Mouse (Mus musculus) myocyte (in vitro differentiated cells): ENCODE results near the gene Fam129a. TPM values are rescaled to one million over a fixed set of nuclear protein-coding genes. Genes with fewer than 3 reads are reported as not detected.

Experiments used
- H3K27me3 ChIP-seq: one replicate; pipeline ENCODE4 v1.6.1; 2011; ENCODE audit not compliant: control insufficient read depth, insufficient read depth, insufficient read length
- H3K36me3 ChIP-seq: one replicate; pipeline ENCODE4 v1.6.1; 2011; ENCODE audit not compliant: control insufficient read depth, insufficient read depth
- H3K4me2 ChIP-seq: one replicate; pipeline ENCODE4 v1.6.1; 2011; ENCODE audit warnings: low read depth, control low read depth
- H3K4me3 ChIP-seq: one replicate; pipeline ENCODE4 v1.5.1; 2011; ENCODE audit warnings: mild to moderate bottlenecking, control low read depth, moderate library complexity
- H3K79me2 ChIP-seq: one replicate; pipeline ENCODE4 v1.6.1; 2011; ENCODE audit not compliant: control insufficient read depth, insufficient read depth
- H3ac ChIP-seq: one replicate; pipeline ENCODE4 v1.6.1; 2011; ENCODE audit not compliant: control insufficient read depth, insufficient read length
- CEBPB ChIP-seq: IDR thresholded peaks from 2 replicates; pipeline ENCODE4 v1.6.1; 2011; ENCODE audit warnings: mild to moderate bottlenecking, moderate library complexity; ENCODE audit not compliant: poor library complexity, insufficient read depth, severe bottlenecking
- E2F4 ChIP-seq: IDR thresholded peaks from one replicate; pipeline ENCODE4 v1.6.1; 2011; ENCODE audit warnings: mild to moderate bottlenecking, control low read depth, moderate library complexity; ENCODE audit not compliant: insufficient read depth
- MAX ChIP-seq: IDR thresholded peaks from one replicate; pipeline ENCODE4 v1.6.1; 2011; ENCODE audit warnings: low read depth, mild to moderate bottlenecking, control low read depth
- MYOD1 ChIP-seq, 3 experiments: IDR thresholded peaks; one replicate each; pipeline ENCODE4 v1.6.1; 2011; ENCODE audit warnings: control low read depth in 2 of 3, low read depth in 2 of 3, mild to moderate bottlenecking in 2 of 3, moderate library complexity in 1 of 3; ENCODE audit not compliant: insufficient read length in 2 of 3, control insufficient read depth in 1 of 3
- MYOG ChIP-seq, 3 experiments: IDR thresholded peaks; one replicate each; pipeline ENCODE4 v1.6.1; 2011; ENCODE audit warnings: control low read depth in 2 of 3, low read depth in 2 of 3, mild to moderate bottlenecking in 2 of 3; ENCODE audit not compliant: insufficient read length in 2 of 3, control insufficient read depth in 1 of 3, insufficient read depth in 1 of 3
- POLR2A ChIP-seq: IDR thresholded peaks from one replicate; pipeline ENCODE4 v1.6.1; 2011; ENCODE audit warnings: low read depth, mild to moderate bottlenecking, control low read depth, moderate library complexity; ENCODE audit not compliant: insufficient read length
- POLR2AphosphoS2 ChIP-seq: IDR thresholded peaks from one replicate; pipeline ENCODE4 v1.6.1; 2011; ENCODE audit warnings: low read depth, control low read depth; ENCODE audit not compliant: insufficient read length
- REST ChIP-seq: IDR thresholded peaks from one replicate; pipeline ENCODE4 v1.6.1; 2011; ENCODE audit warnings: mild to moderate bottlenecking, control low read depth, moderate library complexity; ENCODE audit not compliant: insufficient read depth, insufficient read length
- SRF ChIP-seq: IDR thresholded peaks from one replicate; pipeline ENCODE4 v1.6.1; 2011; ENCODE audit warnings: low read depth; ENCODE audit not compliant: control insufficient read depth, insufficient read length
- TCF12 ChIP-seq: IDR thresholded peaks from one replicate; pipeline ENCODE4 v1.6.1; 2011; ENCODE audit warnings: mild to moderate bottlenecking, control low read depth; ENCODE audit not compliant: poor library complexity, insufficient read depth, severe bottlenecking
- TCF3 ChIP-seq: IDR thresholded peaks from one replicate; pipeline ENCODE4 v1.6.1; 2011; ENCODE audit warnings: low read depth, control low read depth; ENCODE audit not compliant: insufficient read length
- USF1 ChIP-seq: IDR thresholded peaks from one replicate; pipeline ENCODE4 v1.6.1; 2011; ENCODE audit warnings: low read depth, mild to moderate bottlenecking, control low read depth, moderate library complexity
- polyA plus RNA-seq: library from polyadenylated mRNA; unstranded; fragments of >200 nt; fragmentation: generic; extraction: Trizol; gene quantifications from one replicate; pipeline ENCODE4 v1.2.1, GENCODE M21; 2012; ENCODE audit warnings: missing spikeins

Gene Fam129a
- polyA plus RNA-seq, 1 experiment = 2.7 TPM

GRCm38 (mm10) chr1:151723771-151724170, 152.8 kb downstream of the Fam129a start:
- Histone ChIP-seq H3K4me2 (no peak overlapping the region), H3ac (no peak overlapping the region)
- TF ChIP-seq POLR2A (no peak), MYOD1 (IDR thresholded peaks at IDR 0.05; ENCODE audit: control insufficient read depth in 1 of 3, insufficient read length in 2 of 3, low read depth in 2 of 3) (no peak), MYOG (IDR thresholded peaks at IDR 0.05; ENCODE audit: control insufficient read depth in 1 of 3, insufficient read depth in 1 of 3, insufficient read length in 2 of 3, low read depth in 2 of 3) (no peak), TCF3 (no peak), CEBPB (no peak), TCF12 (no peak), USF1 (no peak), MAX (no peak), REST (no peak), SRF (no peak), E2F4 (no peak), POLR2AphosphoS2 (no peak)

GRCm38 (mm10) chr1:151725590-151725989, 154.6 kb downstream of the Fam129a start:
- H3K27me3 ChIP-seq = no peaks in the 10 kb centered on the region
- no peaks in the 10 kb centered on the region for H3K79me2 ChIP-seq
- H3K4me2 ChIP-seq = no peak overlapping the region
- TF ChIP-seq REST (no peak), SRF (no peak), MYOD1 (IDR thresholded peaks at IDR 0.05; ENCODE audit: control insufficient read depth in 1 of 3, insufficient read length in 2 of 3, low read depth in 2 of 3) (no peak), MAX (no peak), CEBPB (no peak), POLR2AphosphoS2 (no peak), E2F4 (no peak), TCF12 (no peak), TCF3 (no peak), POLR2A (no peak), USF1 (no peak), MYOG (IDR thresholded peaks at IDR 0.05; ENCODE audit: control insufficient read depth in 1 of 3, insufficient read depth in 1 of 3, insufficient read length in 2 of 3, low read depth in 2 of 3) (no peak)
- no peak overlapping the region for H3K4me3 ChIP-seq
- H3K36me3 ChIP-seq = no peaks in the 10 kb centered on the region
- H3ac ChIP-seq = no peak overlapping the region

More at GRCm38 (mm10) chr1:151723771-151724170, 152.8 kb downstream of the Fam129a start:
- Histone ChIP-seq H3K79me2 (no peaks in the 10 kb centered on the region), H3K27me3 (no peaks in the 10 kb centered on the region), H3K36me3 (no peaks in the 10 kb centered on the region), H3K4me3 (no peak overlapping the region)

- no peaks in the 10 kb centered on the region for H3K27me3 ChIP-seq
- no peaks in the 10 kb centered on the region for H3K36me3 ChIP-seq
- no peak overlapping the region for H3K4me3 ChIP-seq
- H3K4me2 ChIP-seq = no peak overlapping the region
- TF ChIP-seq MYOG (IDR thresholded peaks at IDR 0.05; ENCODE audit: control insufficient read depth in 1 of 3, insufficient read depth in 1 of 3, insufficient read length in 2 of 3, low read depth in 2 of 3) = no peak
- TF ChIP-seq USF1 = no peak
- no peak for TF ChIP-seq MYOD1 (IDR thresholded peaks at IDR 0.05; ENCODE audit: control insufficient read depth in 1 of 3, insufficient read length in 2 of 3, low read depth in 2 of 3)
- no peak for TF ChIP-seq E2F4
- H3ac ChIP-seq = no peak overlapping the region
- no peaks in the 10 kb centered on the region for H3K79me2 ChIP-seq
Measured at GRCm38 (mm10) chr1:151726358-151726757, 155.4 kb downstream of the Fam129a start.

- H3K4me2 ChIP-seq = no peak overlapping the region
- H3K4me3 ChIP-seq = no peak overlapping the region
- TF ChIP-seq MAX (no peak), MYOG (IDR thresholded peaks at IDR 0.05; ENCODE audit: control insufficient read depth in 1 of 3, insufficient read depth in 1 of 3, insufficient read length in 2 of 3, low read depth in 2 of 3) (no peak), CEBPB (no peak), USF1 (no peak), E2F4 (no peak), SRF (no peak), POLR2AphosphoS2 (no peak), MYOD1 (IDR thresholded peaks at IDR 0.05; ENCODE audit: control insufficient read depth in 1 of 3, insufficient read length in 2 of 3, low read depth in 2 of 3) (no peak), REST (no peak), TCF12 (no peak), TCF3 (no peak), POLR2A (no peak)
- no peak overlapping the region for H3ac ChIP-seq
- H3K79me2 ChIP-seq = no peaks in the 10 kb centered on the region
- H3K36me3 ChIP-seq = no peaks in the 10 kb centered on the region
- H3K27me3 ChIP-seq = no peaks in the 10 kb centered on the region
Measured at GRCm38 (mm10) chr1:151728141-151728540, 157.2 kb downstream of the Fam129a start.

DNA sequence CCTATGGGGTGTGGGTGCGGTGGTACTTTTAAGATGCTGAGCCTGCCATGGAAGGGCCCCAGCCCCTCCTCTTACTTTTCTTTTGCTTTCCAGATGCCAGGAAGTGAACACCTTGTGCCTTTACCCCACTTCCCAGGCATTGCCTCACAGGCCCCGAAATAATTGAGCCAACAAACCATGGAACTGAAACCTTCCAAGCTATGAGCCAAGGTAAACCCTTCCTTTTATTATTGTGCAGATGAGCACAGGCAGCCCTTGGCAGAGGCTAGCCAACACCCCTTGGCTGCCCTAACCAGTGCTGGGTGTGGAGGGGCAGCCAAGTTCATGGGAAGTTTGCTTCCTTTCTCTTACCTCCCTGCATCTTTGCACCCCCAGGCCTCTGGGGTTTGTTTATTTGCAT, 166.2 kb downstream of the Fam129a start:
- H3K27me3 ChIP-seq = peaks cover 28% of the 10 kb centered on the region
- H3K79me2 ChIP-seq = no peaks in the 10 kb centered on the region
- TF ChIP-seq POLR2A (no peak), CEBPB (no peak), TCF3 (no peak), REST (no peak), MAX (no peak), POLR2AphosphoS2 (no peak), TCF12 (no peak), E2F4 (no peak)
- no peak overlapping the region for H3K4me2 ChIP-seq
- H3K4me3 ChIP-seq = no peak overlapping the region
- no peaks in the 10 kb centered on the region for H3K36me3 ChIP-seq
- no peak overlapping the region for H3ac ChIP-seq
